Mouse (Mus musculus) brain, embryonic 14.5 days (tissue): ENCODE measurements around the gene Cux1.

Experiments used
- CTCF ChIP-seq: fragments of 200-500 bp; IDR thresholded peaks from 2 replicates; pipeline ENCODE4 v1.5.1; 2012; ENCODE audit warnings: inconsistent platforms, mild to moderate bottlenecking, moderate library complexity, borderline replicate concordance; ENCODE audit not compliant: insufficient read depth, insufficient read length; ENCODE audit errors: extremely low read depth
- POLR2A ChIP-seq: fragments of 200-500 bp; IDR thresholded peaks from 2 replicates; pipeline ENCODE4 v1.6.1; 2012; ENCODE audit warnings: mild to moderate bottlenecking, inconsistent platforms, borderline replicate concordance; ENCODE audit not compliant: poor library complexity, insufficient read depth, insufficient read length, severe bottlenecking; ENCODE audit errors: extremely low read depth

DNA sequence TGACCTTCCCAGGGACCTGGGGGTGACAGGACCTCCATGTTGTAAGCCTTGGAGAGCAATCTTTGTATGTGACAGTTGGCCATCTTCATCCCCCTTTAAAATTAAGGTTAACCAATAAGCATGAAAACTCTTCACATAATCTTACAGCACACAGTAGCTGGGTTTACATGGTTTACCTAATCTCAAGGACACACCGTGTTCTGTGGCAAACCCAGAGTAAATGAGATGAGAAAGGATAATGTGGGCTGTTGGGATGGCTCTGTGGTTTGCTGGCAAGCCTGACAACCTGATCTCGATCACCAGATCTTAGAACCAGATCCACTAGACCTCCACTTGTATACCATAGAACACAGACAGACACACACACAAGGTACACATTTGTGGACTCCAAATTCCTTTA, 73.0 kb downstream of the Cux1 start:
- no peak for TF ChIP-seq CTCF
- TF ChIP-seq POLR2A = no peak
